Mouse (Mus musculus): ENCODE measurements around the gene Pld3.

DNA sequence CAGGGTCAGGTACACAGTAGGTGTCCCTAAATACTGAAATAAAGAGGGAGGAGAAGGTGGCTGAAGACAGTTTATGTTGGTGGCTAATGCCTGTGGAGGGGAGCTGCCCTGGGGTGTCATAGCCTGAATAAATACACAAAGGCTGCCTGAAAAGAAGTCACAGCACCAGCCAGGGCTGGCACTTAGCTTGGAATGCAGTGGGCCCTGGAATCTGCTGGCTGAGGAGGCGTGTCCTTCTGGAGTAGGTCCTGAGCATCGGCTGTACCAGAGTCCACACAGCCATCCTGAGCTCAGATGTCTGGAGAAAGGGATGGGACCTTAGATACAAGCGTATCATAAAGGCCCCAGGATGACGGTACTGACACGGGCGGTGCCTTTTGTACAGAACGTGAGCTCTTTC is 61.2 kb downstream of the Pld3 start:
- TF ChIP-seq CTCF (IDR thresholded peaks at IDR 0.05; ENCODE audit: low read depth) (no peak), EP300 (IDR thresholded peaks at IDR 0.05; ENCODE audit: low read depth) (no peak)
